Mouse (Mus musculus): ENCODE measurements around the gene Fut2. TPM values are rescaled to one million over a fixed set of nuclear protein-coding genes. Genes with fewer than 3 reads are reported as not detected.
A peak's percentile ranks its signal among the peaks of the same experiment; 100 is the strongest.

The Fut2 gene
- polyA plus RNA-seq, 1 experiment from 2014 or later = 0.19 TPM

DNA sequence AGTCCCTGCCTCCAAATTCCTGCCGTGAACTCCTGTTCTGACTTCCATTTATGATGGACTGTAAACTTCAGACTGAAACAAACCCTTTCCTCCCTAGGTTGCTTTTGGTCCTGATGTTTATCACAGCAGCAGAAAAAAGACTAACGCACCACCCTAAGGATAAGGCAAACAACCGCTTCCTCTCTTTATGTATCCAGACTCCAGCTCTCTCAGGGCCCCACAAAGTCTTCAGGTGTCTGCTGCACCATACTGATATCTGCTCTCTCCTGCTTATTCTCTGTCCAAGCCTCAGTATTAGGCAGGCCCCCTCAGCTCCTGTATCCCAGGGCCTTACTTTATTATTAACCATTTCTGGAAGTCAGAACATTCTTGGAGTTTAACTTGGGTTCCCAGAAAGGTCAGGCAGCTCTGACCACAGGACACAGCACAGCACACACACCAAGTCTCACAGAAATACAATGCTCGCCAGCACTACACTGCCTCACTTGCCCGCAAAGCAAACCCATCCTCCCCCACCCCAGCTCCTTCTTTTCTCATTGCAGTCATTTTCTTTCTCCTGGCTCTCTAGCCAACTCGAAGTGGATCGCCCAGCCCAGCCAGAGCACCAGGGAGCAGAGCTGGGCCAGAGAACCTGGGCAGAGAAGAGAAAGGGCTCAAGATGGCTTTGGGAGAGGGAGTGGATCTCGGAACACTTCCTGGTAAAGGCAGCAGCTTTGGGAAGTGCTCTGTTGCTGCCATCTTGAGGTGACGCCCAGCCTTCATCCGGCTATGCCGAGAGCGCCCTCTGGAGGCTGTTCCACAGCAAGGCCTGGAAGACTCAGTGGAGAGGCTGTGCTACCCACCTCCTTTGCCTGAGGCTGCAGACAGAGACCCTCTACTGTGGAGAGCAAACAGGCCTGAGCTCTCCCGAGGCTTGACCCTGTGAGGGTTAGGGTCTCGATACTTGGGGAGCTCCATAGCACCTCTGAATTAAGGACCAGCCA is 16.2 kb upstream of the Fut2 start:
- Histone ChIP-seq H3K4me2 (ENCODE audit: low read length) (peak overlapping the region; percentile 49), H3K4me1 (ENCODE audit: control insufficient read depth, insufficient read depth, low read depth, low read length) (peaks cover 4% of the 10 kb centered on the region; the same call in 1 of the 2 replicates), H3K27me3 (replicated peaks; ENCODE audit: control insufficient read depth, insufficient read depth, low read length) (no peaks in the 10 kb centered on the region), H3K9ac (ENCODE audit: low read depth, low read length) (peak overlapping the region; percentile 60), H3K36me3 (ENCODE audit: control insufficient read depth, insufficient read depth, low read length) (no peaks in the 10 kb centered on the region), H3K27ac (ENCODE audit: low read depth, low read length) (peak overlapping the region; percentile 69; the same call in 1 of the 2 replicates), H3K9me3 (ENCODE audit: control insufficient read depth, low read length) (no peaks in the 10 kb centered on the region), H3K4me3 (ENCODE audit: low read length) (no peak overlapping the region)
- whole genome bisulfite sequencing = 28% methylated on average over 14 of the region's 14 CpGs
- peak; percentile 78 for ATAC-seq

DNA sequence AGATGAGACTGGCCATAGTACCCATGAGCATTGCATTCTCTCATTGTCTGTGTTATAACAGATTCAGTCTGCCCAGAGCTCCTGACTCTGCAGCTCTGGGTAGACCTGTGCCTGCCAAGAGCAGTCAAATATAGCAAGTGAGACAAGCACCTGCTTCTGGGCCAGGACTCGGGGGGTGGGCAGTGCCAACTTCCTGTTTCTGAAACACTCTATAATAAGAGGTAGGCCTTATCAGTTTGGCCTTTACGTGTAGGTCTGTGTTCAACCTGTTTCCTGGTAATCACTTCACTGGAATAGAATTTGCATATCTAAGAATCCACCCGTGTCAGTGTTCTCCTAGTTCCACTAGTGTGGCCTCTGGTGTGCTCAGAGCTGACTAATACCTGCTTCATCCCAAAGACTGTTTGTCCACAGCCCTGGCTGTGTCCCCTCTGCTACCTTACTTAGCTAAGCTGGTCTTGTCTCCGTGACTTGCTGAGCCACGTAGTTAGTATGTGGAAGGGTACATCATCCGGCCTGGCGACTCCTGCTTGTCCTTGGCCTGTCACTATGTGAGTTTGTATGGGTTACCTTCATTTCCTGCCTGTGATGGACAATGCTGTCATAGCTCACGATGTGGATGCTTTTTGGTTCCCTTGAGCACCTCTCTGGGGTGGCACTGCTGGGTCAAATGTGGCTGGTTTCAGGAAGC is 15.0 kb upstream of the Fut2 start:
- no peak for ATAC-seq
- Histone ChIP-seq H3K27ac (ENCODE audit: low read depth, low read length) (no peak overlapping the region), H3K9ac (ENCODE audit: low read depth, low read length) (no peak overlapping the region), H3K4me1 (ENCODE audit: control insufficient read depth, insufficient read depth, low read depth, low read length) (peaks cover 4% of the 10 kb centered on the region; the same call in 1 of the 2 replicates), H3K27me3 (replicated peaks; ENCODE audit: control insufficient read depth, insufficient read depth, low read length) (no peaks in the 10 kb centered on the region), H3K9me3 (ENCODE audit: control insufficient read depth, low read length) (no peaks in the 10 kb centered on the region), H3K36me3 (ENCODE audit: control insufficient read depth, insufficient read depth, low read length) (no peaks in the 10 kb centered on the region), H3K4me2 (ENCODE audit: low read length) (no peak overlapping the region), H3K4me3 (ENCODE audit: low read length) (no peak overlapping the region)
- WGBS = 88% methylated on average over 8 of the region's 8 CpGs

DNA sequence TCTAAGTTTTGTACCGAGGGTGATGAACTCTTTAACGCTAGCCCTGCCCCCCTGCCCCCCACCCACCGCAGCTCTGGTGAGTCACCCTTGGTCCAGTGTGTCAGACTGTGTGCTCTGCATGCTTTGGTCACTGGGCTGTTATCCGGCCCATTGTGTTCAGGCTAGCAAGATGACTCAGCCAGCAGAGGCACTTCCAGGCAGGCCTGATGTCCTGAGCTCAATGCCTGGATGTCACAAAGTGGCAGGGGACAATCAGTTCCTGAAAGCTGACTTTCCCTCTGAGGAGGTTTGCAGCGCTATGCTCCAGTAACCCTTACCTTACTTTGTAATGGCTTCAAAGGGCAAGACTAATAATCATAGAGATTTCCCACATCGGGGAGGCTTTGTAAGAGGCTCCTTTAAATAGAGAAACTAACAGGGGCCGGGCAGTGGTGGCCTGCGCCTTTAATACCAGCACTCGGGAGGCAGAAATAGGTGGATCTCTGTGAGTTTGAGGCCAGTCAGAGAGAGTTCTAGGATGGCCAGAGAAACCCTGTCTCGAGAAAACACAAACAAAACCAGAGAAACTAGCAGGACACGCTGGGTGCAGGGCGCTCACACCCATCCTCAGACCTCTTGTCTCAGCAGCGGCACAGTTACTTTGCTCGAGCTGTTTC is 13.9 kb upstream of the Fut2 start:
- ATAC-seq = no peak
- Histone ChIP-seq H3K4me1 (ENCODE audit: control insufficient read depth, insufficient read depth, low read depth, low read length) (peaks cover 4% of the 10 kb centered on the region; the same call in 1 of the 2 replicates), H3K27me3 (replicated peaks; ENCODE audit: control insufficient read depth, insufficient read depth, low read length) (no peaks in the 10 kb centered on the region), H3K27ac (ENCODE audit: low read depth, low read length) (no peak overlapping the region), H3K36me3 (ENCODE audit: control insufficient read depth, insufficient read depth, low read length) (no peaks in the 10 kb centered on the region), H3K4me2 (ENCODE audit: low read length) (no peak overlapping the region), H3K9ac (ENCODE audit: low read depth, low read length) (no peak overlapping the region), H3K4me3 (ENCODE audit: low read length) (no peak overlapping the region), H3K9me3 (ENCODE audit: control insufficient read depth, low read length) (no peaks in the 10 kb centered on the region)
- 64% methylated on average over 14 of the region's 14 CpGs for WGBS

DNA sequence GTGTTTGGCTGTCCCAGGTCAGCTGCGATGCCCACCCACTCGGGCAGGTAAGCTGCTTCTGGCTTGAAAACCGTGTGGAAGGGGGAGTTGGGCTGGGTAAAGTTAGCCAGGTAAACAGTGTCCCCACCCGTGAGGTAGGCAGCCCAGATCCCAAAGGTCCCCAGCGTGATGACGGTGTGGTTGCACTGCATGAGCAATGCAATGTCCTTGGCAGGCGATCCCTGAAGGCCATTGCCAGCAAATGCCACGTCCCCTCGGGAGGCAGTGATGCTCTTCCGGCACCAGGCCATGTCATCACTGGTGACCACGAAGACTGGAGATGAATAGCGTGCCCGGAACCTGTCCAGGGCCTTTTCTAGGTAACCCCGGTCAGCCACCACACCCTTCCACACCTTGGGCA is 12.3 kb upstream of the Fut2 start:
- 96% methylated on average over 14 of the region's 14 CpGs for WGBS
- Histone ChIP-seq H3K4me2 (ENCODE audit: low read length) (no peak overlapping the region), H3K4me3 (ENCODE audit: low read length) (no peak overlapping the region), H3K9me3 (ENCODE audit: control insufficient read depth, low read length) (no peaks in the 10 kb centered on the region), H3K27me3 (replicated peaks; ENCODE audit: control insufficient read depth, insufficient read depth, low read length) (no peaks in the 10 kb centered on the region), H3K36me3 (ENCODE audit: control insufficient read depth, insufficient read depth, low read length) (no peaks in the 10 kb centered on the region), H3K27ac (ENCODE audit: low read depth, low read length) (no peak overlapping the region), H3K9ac (ENCODE audit: low read depth, low read length) (no peak overlapping the region), H3K4me1 (ENCODE audit: control insufficient read depth, insufficient read depth, low read depth, low read length) (peaks cover 4% of the 10 kb centered on the region; the same call in 1 of the 2 replicates)
- ATAC-seq = no peak

DNA sequence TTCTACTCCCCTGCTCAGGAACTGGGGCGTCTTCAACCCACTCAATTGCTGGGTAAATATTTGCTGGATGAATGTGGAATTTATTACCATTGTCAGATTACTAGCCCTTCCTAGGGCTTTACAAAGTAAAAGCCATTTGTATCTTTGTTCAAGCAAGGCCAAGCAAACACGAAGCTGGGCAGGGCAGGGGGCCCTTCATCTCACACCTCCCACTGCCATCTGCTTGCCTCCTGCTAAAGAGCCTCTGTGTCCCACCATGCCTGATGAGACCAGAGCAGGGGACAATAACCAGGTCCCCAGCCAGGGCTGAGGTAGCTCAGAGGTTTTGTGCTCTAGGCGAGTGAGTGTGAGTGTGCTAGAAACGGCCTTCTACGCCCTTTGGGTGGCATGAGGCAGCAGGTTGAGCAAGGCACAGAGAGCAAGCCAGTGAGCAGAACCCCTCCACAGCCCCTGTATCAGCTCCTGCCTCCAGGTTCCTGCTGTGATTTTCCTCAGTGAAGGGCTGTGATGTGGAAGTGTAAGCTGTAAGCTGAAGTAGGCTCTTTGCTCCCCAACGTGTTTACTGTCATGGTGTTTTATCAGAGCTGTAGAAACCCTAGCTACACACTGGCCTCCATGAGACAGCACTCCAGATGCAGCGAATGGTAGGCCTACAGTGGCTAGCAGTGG is 11.6 kb upstream of the Fut2 start:
- Histone ChIP-seq H3K4me2 (ENCODE audit: low read length) (no peak overlapping the region), H3K27ac (ENCODE audit: low read depth, low read length) (no peak overlapping the region), H3K27me3 (replicated peaks; ENCODE audit: control insufficient read depth, insufficient read depth, low read length) (no peaks in the 10 kb centered on the region), H3K4me1 (ENCODE audit: control insufficient read depth, insufficient read depth, low read depth, low read length) (peaks cover 4% of the 10 kb centered on the region; the same call in 1 of the 2 replicates), H3K36me3 (ENCODE audit: control insufficient read depth, insufficient read depth, low read length) (no peaks in the 10 kb centered on the region), H3K4me3 (ENCODE audit: low read length) (no peak overlapping the region), H3K9me3 (ENCODE audit: control insufficient read depth, low read length) (no peaks in the 10 kb centered on the region), H3K9ac (ENCODE audit: low read depth, low read length) (no peak overlapping the region)
- 70% methylated on average over 7 of the region's 7 CpGs for WGBS
- ATAC-seq = no peak

DNA sequence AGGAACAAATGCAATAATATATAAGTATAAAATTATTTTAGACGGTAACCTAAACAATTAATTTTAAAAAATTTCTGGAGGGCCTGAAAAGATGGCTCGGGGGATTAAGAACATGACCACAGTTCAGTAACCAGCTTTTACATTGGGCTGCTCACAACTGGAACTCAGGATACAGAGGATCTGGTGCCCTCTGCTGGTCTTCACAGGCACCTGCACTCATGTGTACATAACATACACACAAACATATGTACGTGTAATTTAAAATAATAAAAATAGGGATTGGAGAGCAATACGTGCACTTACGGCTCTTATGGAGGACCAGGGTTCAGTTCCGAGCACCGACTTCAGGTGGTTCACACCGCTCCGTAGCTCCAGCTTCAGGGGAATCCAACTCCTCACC is 2.7 kb upstream of the Fut2 start:
- H3K4me3 ChIP-seq (ENCODE audit: low read length) = no peak overlapping the region
- no peak overlapping the region for H3K4me2 ChIP-seq (ENCODE audit: low read length)
- H3K9me3 ChIP-seq (ENCODE audit: control insufficient read depth, low read length) = peaks cover 3% of the 10 kb centered on the region; the same call in 1 of the 2 replicates
- H3K4me1 ChIP-seq (ENCODE audit: control insufficient read depth, insufficient read depth, low read depth, low read length) = no peaks in the 10 kb centered on the region
- no peaks in the 10 kb centered on the region for H3K27me3 ChIP-seq (replicated peaks; ENCODE audit: control insufficient read depth, insufficient read depth, low read length)
- H3K36me3 ChIP-seq (ENCODE audit: control insufficient read depth, insufficient read depth, low read length) = no peaks in the 10 kb centered on the region
- no peak overlapping the region for H3K27ac ChIP-seq (ENCODE audit: low read depth, low read length)
- WGBS = 96% methylated on average over 9 of the region's 9 CpGs
- ATAC-seq = no peak
- no peak overlapping the region for H3K9ac ChIP-seq (ENCODE audit: low read depth, low read length)

DNA sequence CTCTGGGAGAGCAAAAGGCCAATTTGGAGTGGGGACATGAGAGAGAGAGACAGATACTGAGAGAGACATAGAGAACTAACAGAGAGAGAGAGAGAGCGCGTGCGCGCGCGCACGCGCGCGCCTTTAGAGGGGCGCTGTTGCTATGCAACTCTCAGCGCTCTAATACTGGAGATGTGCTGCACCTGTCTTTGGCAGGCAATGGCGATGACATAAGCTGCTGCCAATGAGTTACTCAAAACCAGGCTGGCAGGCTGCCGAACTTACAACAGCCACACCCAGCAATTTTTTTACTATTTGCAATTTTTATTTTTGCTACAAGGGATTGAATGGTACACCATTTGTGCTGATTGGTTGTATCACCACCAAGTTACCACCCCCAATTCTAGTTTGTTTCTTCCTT is 1.6 kb upstream of the Fut2 start:
- Histone ChIP-seq H3K9ac (ENCODE audit: low read depth, low read length) (no peak overlapping the region), H3K36me3 (ENCODE audit: control insufficient read depth, insufficient read depth, low read length) (no peaks in the 10 kb centered on the region), H3K27me3 (replicated peaks; ENCODE audit: control insufficient read depth, insufficient read depth, low read length) (no peaks in the 10 kb centered on the region), H3K4me3 (ENCODE audit: low read length) (no peak overlapping the region), H3K4me2 (ENCODE audit: low read length) (no peak overlapping the region), H3K27ac (ENCODE audit: low read depth, low read length) (no peak overlapping the region), H3K9me3 (ENCODE audit: control insufficient read depth, low read length) (peaks cover 3% of the 10 kb centered on the region; the same call in 1 of the 2 replicates), H3K4me1 (ENCODE audit: control insufficient read depth, insufficient read depth, low read depth, low read length) (no peaks in the 10 kb centered on the region)
- WGBS = 86% methylated on average over 14 of the region's 14 CpGs
- no peak for ATAC-seq

DNA sequence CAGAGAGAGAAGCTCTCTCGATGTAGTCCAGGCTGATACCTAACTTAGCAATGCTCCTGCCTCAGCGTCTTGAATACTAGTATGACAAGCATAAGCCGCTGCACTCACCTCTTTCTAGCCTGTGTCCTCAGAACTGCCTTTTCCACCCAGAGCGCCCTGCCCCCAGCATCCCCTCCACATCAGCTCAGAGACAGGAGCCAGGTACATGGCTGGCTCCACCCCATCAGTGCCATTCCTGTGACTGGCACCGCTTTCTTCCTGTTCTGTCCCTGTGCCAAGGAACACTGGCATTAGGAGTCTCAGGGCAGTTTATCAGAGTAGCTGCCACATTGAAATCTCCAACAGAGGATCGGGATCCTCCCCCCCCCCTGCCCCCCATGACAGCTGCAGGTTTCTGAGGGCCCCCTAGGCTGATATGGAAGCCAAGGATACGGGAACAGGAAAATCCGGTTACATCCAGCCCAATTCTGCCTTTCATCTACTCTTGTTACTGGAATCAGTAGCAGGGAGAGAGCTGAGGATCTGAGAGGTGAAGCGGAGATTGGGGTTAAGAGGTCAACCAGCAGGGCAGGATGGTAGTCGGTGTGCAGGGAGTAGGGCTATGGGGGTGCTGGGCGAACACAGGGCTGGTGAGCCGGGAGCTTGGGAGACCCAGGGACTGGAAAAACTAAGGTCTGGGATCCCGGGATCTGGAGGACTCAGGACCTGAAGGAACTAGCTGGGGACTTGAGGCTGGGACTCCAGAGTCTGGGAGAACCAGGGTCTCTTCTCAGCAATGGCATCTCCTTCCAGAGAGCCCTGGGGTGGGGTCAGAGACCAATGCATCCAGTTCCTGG is 673 bp downstream of the Fut2 start:
- 62% methylated on average over 13 of the region's 13 CpGs for WGBS
- H3K36me3 ChIP-seq (ENCODE audit: control insufficient read depth, insufficient read depth, low read length) = no peaks in the 10 kb centered on the region
- H3K27me3 ChIP-seq (replicated peaks; ENCODE audit: control insufficient read depth, insufficient read depth, low read length) = no peaks in the 10 kb centered on the region
- peaks cover 3% of the 10 kb centered on the region; the same call in 1 of the 2 replicates for H3K9me3 ChIP-seq (ENCODE audit: control insufficient read depth, low read length)
- H3K4me3 ChIP-seq (ENCODE audit: low read length) = no peak overlapping the region
- H3K4me2 ChIP-seq (ENCODE audit: low read length) = no peak overlapping the region
- H3K9ac ChIP-seq (ENCODE audit: low read depth, low read length) = no peak overlapping the region
- H3K27ac ChIP-seq (ENCODE audit: low read depth, low read length) = no peak overlapping the region
- no peaks in the 10 kb centered on the region for H3K4me1 ChIP-seq (ENCODE audit: control insufficient read depth, insufficient read depth, low read depth, low read length)
- ATAC-seq = no peak
